Mouse (Mus musculus) thymus, adult 2 months (tissue): Measurements from ENCODE around the gene Vsx1. TPM values are rescaled to one million over a fixed set of nuclear protein-coding genes. Genes with fewer than 3 reads are reported as not detected.

Experiments
- DNase-seq: peaks from one replicate; pipeline ENCODE4 v3.0.0; 2021
- H3K27ac ChIP-seq: fragments of 200-500 bp; 2 replicates; pipeline ENCODE4 v1.5.1; 2012; ENCODE audit warnings: low read length, control low read depth; ENCODE audit not compliant: control insufficient read depth, insufficient read depth
- H3K27me3 ChIP-seq: fragments of 200-500 bp; 2 replicates; pipeline ENCODE4 v1.6.1; 2012; ENCODE audit warnings: mild to moderate bottlenecking, low read length, moderate library complexity, mixed read lengths; ENCODE audit not compliant: control insufficient read depth, insufficient read depth
- H3K36me3 ChIP-seq: fragments of 200-500 bp; 2 replicates; pipeline ENCODE4 v1.6.1; 2012; ENCODE audit warnings: mild to moderate bottlenecking, low read length, moderate library complexity; ENCODE audit not compliant: control insufficient read depth, insufficient read depth
- H3K4me1 ChIP-seq: fragments of 200-500 bp; replicated peaks from 2 replicates; pipeline ENCODE4 v1.6.1; 2012; ENCODE audit warnings: low read length; ENCODE audit not compliant: control insufficient read depth, insufficient read depth
- H3K4me3 ChIP-seq: fragments of 200-500 bp; 2 replicates; pipeline ENCODE4 v1.5.1; 2012; ENCODE audit warnings: mild to moderate bottlenecking, low read length, control low read depth, moderate library complexity; ENCODE audit not compliant: control insufficient read depth, insufficient read depth
- CTCF ChIP-seq: fragments of 200-500 bp; IDR thresholded peaks from 2 replicates; pipeline ENCODE4 v1.5.1; 2012; ENCODE audit warnings: mild to moderate bottlenecking, control low read depth, low read length, moderate library complexity, borderline replicate concordance; ENCODE audit not compliant: control insufficient read depth, poor library complexity, insufficient read depth; ENCODE audit errors: extremely low read depth
- POLR2A ChIP-seq: fragments of 200-500 bp; IDR thresholded peaks from 2 replicates; pipeline ENCODE4 v1.6.1; 2012; ENCODE audit warnings: mild to moderate bottlenecking, low read length, control low read depth, moderate library complexity; ENCODE audit not compliant: control insufficient read depth, poor library complexity, insufficient read depth; ENCODE audit errors: extremely low read depth
- WGBS: fragments of 180-500 bp; shearing (Covaris S2); methylation state at CpG from one replicate; pipeline ENCODE4 v1.1.7; 2018; 5-methylcytosine and 5-hydroxymethylcytosine counted together
- polyA plus RNA-seq: library from polyadenylated mRNA; depleted of rRNA; stranded (reverse); fragments of >200 nt; gene quantifications from 2 replicates; pipeline ENCODE4 v1.2.3, GENCODE M21; 2012

The Vsx1 gene
- polyA plus RNA-seq, 1 experiment: not detected

- 3% methylated on average over 44 of the region's 44 CpGs for WGBS
- DNase-seq: no peak
- Histone ChIP-seq H3K27me3 (peaks cover 11% of the 10 kb centered on the region), H3K4me1 (no peaks in the 10 kb centered on the region), H3K27ac (no peak overlapping the region), H3K4me3 (no peak overlapping the region), H3K36me3 (no peaks in the 10 kb centered on the region)
- TF ChIP-seq POLR2A: no peak
- TF ChIP-seq CTCF: no peak
These were observed 496 bp downstream of the Vsx1 start for GRCm38 (mm10) chr2:150688541-150689186.

DNA sequence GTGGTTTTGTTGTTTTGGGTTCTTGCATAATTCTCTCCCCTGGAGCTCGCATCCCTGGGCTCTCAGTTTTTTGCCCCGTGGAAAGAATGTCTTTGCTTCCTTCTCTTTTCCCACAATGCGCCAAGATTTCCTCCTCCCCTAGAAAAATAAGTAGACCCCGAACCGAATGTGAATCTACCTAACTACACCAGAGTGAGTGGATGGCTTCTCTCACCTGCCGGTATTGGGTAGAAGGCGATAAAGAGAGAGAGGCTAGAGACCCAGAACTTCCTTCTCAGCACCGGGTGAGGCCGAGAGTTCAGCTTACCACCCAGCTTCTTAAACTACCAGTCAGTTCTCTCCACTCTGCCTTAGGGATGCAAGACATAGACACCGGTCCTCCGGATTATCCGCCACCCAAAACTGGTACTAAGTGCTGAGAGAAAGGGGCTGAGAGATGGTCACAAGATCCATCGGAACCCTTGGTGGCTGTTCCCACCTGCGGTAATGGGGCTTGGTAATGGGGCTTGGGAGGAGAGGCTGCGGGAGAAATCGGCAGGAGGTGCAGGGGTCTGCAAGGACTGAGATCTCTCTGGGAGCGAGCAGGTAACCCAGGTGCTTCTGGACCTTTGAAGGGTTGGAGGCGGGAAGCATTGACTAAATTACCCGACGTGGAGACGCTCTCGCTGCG lies 1.2 kb downstream of the Vsx1 start:
- no peak for DNase-seq
- WGBS: 5% methylated on average over 23 of the region's 23 CpGs
- Histone ChIP-seq H3K27me3 (peaks cover 11% of the 10 kb centered on the region), H3K36me3 (no peaks in the 10 kb centered on the region), H3K4me1 (no peaks in the 10 kb centered on the region), H3K4me3 (no peak overlapping the region), H3K27ac (no peak overlapping the region)
- TF ChIP-seq CTCF (no peak), POLR2A (no peak)

- no peak for TF ChIP-seq CTCF
- Histone ChIP-seq H3K36me3 (no peaks in the 10 kb centered on the region), H3K4me3 (no peak overlapping the region), H3K27me3 (peaks cover 8% of the 10 kb centered on the region), H3K4me1 (no peaks in the 10 kb centered on the region), H3K27ac (no peak overlapping the region)
- 90% methylated on average over 9 of the region's 9 CpGs for WGBS
- no peak for DNase-seq
These were observed 3.8 kb downstream of the Vsx1 start for GRCm38 (mm10) chr2:150685389-150685788.

DNA sequence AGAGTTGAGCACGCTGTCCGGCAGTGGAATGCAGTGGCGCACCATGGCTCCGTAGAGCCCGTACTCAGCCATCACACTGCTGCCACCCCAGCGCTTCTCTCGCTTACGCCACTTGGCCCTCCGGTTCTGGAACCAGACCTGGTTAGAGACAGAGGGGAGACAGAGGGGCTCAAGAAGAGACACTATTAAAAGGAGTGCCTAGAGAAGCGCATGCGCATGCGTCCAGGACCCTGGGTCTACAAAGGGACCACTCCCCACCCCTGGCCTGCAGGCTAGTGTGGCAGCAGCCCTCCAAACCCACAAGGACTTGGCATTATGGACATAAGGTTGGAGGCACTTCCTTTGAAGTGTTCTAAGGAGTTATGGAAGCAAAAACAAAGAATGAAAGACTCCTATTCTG lies 4.7 kb downstream of the Vsx1 start:
- H3K4me3 ChIP-seq: no peak overlapping the region
- DNase-seq: no peak
- 93% methylated on average over 12 of the region's 12 CpGs for WGBS

DNA sequence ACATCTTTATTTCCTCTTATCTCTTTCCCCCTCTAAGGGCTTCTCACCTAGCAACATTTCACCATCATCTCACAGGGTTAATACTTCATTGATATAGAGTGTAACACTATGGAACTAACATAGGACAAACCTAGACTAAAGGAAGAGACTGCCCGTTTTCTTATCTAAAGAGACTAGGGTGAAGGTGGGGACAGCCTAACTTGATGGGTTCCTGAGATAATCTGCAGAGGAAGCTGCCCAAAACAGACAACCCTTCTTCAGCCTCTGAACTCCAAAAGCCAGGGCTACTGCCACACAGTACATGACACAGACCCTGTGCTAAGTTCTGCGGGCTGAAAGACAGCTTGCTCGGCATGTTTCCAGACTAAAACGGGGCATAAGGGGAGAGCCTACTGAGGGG lies 7.6 kb downstream of the Vsx1 start:
- Histone ChIP-seq H3K4me3 (no peak overlapping the region), H3K36me3 (no peaks in the 10 kb centered on the region), H3K27me3 (no peaks in the 10 kb centered on the region), H3K27ac (no peak overlapping the region), H3K4me1 (no peaks in the 10 kb centered on the region)
- 44% methylated on average over 4 of the region's 4 CpGs for WGBS
- DNase-seq: no peak
- TF ChIP-seq CTCF: no peak
- no peak for TF ChIP-seq POLR2A

More for the DNA sequence above, 4.7 kb downstream of the Vsx1 start:
- H3K36me3 ChIP-seq: no peaks in the 10 kb centered on the region
- TF ChIP-seq POLR2A: no peak
- TF ChIP-seq CTCF: no peak
- H3K4me1 ChIP-seq: no peaks in the 10 kb centered on the region
- peaks cover 8% of the 10 kb centered on the region for H3K27me3 ChIP-seq
- H3K27ac ChIP-seq: no peak overlapping the region

- TF ChIP-seq CTCF (no peak), POLR2A (no peak)
- Histone ChIP-seq H3K4me1 (peaks cover 6% of the 10 kb centered on the region), H3K27me3 (no peaks in the 10 kb centered on the region), H3K36me3 (no peaks in the 10 kb centered on the region), H3K4me3 (no peak overlapping the region), H3K27ac (no peak overlapping the region)
- WGBS: 1% methylated on average over 3 of the region's 3 CpGs
- DNase-seq: peak; percentile 70
These were observed 10.8 kb downstream of the Vsx1 start for GRCm38 (mm10) chr2:150678392-150678791.
